Mouse (Mus musculus): ENCODE measurements around the gene Spink2. TPM values are rescaled to one million over a fixed set of nuclear protein-coding genes. Genes with fewer than 3 reads are reported as not detected.

Gene Spink2
- total RNA-seq, 1 experiment from 2014 or later = not detected

Other genes starting within 250 kb of the Spink2 start
- 125 and 148 TPM in 2 replicates for gene Srp72, start 236.8 kb downstream of the Spink2 start, total RNA-seq (2021)
- not detected in 2 replicates for gene Arl9, start 207.4 kb downstream of the Spink2 start, total RNA-seq (2021)
- gene Thegl, start 195.4 kb downstream of the Spink2 start, total RNA-seq (2021) = not detected in 2 replicates
- 9.0 and 10.5 TPM in 2 replicates for gene Hopx, start 96.3 kb downstream of the Spink2 start, total RNA-seq (2021)
- 26.0 and 26.1 TPM in 2 replicates for gene Rest, start 54.0 kb upstream of the Spink2 start, total RNA-seq (2021)
- 30.4 and 32.3 TPM in 2 replicates for gene Noa1, start 98.6 kb upstream of the Spink2 start, total RNA-seq (2021)
- 63.3 and 67.0 TPM in 2 replicates for gene Polr2b, start 98.7 kb upstream of the Spink2 start, total RNA-seq (2021)
- gene Igfbp7, start 196.6 kb upstream of the Spink2 start, total RNA-seq (2021) = 819 and 844 TPM in 2 replicates

Data from adrenal gland, postnatal 14 days (tissue).